Mouse (Mus musculus) G1E-ER4 (cell line): ENCODE measurements around the gene Gm28051. TPM values are rescaled to one million over a fixed set of nuclear protein-coding genes. Genes with fewer than 3 reads are reported as not detected.

ENCODE experiments used
- GATA1 ChIP-seq: IDR thresholded peaks from one replicate; pipeline ENCODE4 v1.8.0; 2012; ENCODE audit warnings: low read length, inconsistent platforms
- polyA plus RNA-seq: library from polyadenylated mRNA; stranded (reverse); fragments of >175 nt; gene quantifications from 2 replicates; pipeline ENCODE4 v1.2.3, GENCODE M21; 2012

The Gm28051 gene
- polyA plus RNA-seq, 1 experiment: 7.3 TPM

DNA sequence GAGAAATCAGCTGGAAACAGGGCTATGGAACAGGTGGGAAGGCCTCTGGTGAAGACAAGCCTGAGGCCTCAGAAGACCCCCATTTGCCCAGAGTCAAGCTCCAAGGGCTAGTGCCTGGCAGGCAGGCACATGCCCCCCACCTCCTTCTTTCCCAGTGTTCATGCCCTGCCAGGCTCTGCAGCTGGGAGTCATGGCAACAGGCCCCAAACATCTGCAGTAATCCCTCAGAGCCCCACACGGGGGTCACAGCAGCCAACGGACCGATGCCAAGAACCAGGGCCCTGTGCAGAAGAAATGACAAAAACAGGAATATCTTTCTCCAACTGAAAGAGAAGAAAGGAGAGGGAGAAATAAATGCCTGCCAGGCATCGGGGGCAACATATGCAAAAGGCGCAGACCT lies 73.6 kb downstream of the Gm28051 start:
- no peak for TF ChIP-seq GATA1

DNA sequence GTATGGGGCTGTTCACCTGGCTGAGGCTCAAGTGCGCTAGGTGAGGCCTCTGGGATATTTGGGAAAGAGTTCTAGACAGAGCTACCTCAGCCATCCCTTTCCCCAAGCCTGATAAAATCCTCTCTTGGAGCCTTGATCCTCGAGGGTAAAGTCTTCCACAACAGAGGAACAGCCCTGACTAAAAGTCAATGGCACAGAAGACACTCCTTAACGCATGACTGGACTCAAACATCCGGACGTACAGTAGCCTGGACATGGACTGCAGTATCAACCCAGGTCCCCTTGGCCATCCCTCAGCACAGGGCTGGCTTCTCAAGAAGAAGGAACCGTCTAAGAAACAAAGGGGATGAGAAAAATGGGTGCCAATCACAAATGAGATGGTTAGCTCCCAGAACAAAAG lies 74.1 kb downstream of the Gm28051 start:
- no peak for TF ChIP-seq GATA1

DNA sequence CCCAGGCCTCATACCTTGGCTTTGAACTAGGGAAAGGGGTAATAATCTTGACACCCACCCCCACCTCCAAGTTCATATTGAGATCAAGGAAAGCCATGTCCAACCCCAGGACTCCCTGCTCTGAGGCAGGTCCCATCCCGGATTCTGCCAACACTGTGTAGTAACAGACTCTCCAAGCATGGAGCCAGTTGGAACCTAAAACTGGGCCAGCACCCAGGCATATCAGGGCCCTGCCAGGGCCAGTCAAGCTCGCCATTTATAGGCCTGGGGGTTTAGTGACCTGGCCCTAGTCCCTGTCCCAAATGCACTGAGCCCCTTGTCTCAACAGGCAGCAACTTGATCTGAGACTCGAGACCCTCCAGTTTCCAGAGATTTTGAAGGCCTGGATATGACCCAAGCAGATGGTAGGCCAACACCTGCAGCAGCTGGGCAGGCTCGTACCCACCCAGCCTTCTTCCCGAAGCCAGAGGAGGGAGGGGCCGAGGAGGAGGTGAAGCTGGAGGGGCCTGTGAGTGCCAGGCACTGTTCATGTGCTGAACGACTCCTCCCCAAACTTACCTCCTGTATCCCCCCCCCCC lies 74.8 kb downstream of the Gm28051 start:
- TF ChIP-seq GATA1: no peak

DNA sequence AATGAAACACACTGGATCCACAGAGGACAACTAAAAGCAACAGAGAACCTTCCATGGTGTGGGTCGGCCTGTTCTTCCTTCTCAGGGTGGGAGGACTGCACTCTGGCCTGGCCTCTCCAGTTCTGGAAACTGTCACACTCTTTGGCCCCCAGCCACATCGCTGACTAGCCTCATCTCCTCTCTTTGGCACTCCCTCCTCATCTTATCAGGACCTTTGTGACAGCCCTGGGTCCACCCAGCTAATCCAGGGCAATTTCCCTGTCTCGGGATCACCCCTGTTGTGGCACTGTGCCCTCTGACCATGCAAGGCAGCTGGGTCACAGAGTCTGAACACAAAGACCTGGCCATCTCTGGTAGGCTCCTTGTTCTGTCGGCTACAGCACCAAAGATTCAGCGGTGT lies 75.5 kb downstream of the Gm28051 start:
- no peak for TF ChIP-seq GATA1

DNA sequence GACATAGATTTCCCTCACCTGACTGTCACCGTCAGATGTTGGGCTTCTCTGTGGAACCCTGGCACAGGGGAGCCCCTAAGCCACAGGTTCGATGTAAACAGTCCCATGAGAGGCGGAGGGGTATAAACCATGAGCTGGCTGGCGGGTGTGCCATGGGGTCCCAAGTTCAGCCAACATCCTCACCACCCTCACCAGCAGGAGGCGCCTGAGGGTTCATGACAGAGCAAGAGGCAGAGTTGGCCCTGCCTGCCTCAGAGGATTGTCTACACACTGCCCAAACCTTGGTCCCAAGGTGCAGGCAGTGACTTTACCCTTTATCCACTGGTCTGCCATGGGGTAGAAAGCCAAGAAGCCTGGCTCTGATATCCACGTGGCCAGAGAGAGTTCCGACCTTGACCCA lies 76.0 kb downstream of the Gm28051 start:
- no peak for TF ChIP-seq GATA1

DNA sequence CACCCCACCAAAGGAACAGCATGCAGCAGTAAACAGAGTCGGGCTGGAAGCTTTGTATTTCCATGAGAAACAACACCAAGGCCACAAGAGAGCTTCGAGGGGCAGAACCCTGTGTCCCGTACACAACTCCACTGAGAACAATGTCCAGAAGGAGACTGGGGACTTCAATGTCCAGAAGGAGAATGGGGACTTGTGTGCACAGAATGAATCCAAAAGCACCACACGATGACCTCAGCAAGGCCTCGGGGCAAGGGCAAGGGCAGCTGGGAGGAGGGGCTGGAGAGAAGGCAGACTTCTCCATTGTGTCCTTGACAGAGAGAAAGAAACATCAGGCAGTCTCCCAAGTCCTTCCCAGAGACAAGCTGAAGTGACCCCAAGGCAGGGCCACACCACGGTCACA lies 78.7 kb downstream of the Gm28051 start:
- TF ChIP-seq GATA1: no peak

DNA sequence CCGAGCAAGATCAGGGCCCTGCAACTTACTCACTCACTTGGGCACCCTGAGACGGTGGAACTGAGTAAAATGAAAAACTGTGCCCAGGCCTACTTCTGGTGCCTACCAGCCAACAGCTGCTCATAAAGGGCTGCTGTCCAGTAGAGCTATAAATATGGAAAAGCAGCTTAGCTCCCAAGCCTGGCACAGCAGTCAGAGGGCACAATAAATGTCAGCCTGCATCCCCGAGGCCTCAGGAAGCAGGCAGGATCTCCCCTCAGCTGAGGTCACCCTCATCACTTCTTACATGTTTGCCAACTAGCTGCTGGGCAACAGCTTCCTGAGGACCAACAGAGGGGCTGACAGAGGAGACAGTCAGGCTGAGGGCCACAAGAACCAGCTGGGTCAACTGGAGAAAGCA lies 80.5 kb downstream of the Gm28051 start:
- no peak for TF ChIP-seq GATA1

DNA sequence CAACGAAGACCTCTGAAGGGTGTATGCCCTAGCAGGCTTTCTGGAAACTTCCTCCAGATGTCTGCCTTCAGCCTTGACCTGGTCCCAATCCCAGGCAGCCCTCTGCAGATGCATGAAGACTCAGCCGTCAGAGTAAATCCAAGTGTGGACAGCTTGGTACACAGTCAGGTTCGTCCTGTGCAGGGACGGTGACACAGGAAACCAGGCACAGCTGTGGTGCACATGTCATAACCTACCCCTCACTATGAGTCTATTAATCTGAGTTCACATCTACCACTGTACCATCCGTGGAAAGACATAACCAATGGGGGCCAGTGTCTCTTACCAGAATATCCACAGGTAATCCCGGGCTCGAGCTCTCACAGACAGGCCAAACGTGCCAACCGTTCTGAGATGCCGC lies 83.0 kb downstream of the Gm28051 start:
- no peak for TF ChIP-seq GATA1

DNA sequence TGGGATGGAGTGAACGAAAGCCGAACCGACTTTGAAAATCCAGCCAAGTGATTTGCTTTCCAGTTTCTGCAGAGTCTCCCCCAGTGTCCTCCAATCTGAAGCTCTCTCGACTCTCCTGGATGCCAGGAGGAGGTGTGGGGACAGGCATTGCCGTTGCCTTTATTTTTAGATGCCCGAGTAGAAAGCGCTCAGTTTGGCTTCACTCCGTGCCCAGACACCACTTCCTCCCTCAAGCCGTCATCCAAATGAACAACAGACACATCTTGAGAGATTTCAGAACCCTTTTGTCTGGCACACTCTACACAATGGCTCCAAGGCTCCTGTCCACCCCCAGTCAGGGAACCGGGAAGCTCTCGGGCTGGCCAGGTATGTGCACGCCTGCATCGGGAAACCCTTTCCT lies 83.4 kb downstream of the Gm28051 start:
- no peak for TF ChIP-seq GATA1

DNA sequence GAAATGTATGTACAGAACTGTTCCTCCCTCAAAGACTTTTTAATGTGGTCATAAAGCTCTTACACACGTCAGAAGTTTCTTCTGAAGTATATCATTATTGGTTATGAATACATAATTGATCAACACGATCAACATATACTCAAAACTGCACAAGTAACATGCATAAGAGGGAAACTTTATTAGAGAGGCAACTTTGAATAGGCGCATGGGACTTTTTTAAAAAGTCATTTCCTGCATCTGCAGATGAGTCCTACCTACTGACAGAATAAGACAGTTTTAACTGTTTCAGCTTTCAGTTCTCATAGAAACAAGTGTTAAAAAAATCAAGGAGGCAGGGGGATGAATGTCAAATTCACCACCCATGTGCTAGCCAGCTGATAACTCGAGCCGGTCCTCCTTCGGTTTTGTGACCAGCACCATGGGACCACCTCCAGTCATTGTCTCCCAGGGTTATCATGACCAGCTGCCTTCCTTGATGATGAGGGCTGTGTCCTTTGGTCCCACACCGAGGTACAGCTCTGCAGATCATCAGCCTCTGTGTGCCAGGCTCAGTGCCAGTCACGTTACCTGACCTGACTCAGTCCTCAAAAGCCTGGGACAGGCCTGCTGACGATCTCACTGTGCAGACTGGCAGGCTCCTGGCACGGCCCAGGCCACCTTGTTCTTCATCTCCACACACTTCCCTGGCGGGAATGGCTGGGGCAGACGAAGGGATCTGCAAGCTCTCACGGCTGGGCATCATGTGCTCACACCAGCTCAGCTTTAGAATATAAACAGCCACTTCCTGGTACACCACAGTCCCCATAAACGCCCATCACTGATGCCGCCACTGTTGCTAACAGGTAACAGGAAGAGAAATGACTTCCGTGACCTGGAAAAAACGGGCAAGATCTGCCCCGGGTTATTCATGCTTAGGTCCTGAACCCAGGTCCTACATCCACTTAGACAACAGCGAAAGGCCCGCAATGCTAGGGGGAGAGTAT lies 84.4 kb downstream of the Gm28051 start:
- no peak for TF ChIP-seq GATA1

DNA sequence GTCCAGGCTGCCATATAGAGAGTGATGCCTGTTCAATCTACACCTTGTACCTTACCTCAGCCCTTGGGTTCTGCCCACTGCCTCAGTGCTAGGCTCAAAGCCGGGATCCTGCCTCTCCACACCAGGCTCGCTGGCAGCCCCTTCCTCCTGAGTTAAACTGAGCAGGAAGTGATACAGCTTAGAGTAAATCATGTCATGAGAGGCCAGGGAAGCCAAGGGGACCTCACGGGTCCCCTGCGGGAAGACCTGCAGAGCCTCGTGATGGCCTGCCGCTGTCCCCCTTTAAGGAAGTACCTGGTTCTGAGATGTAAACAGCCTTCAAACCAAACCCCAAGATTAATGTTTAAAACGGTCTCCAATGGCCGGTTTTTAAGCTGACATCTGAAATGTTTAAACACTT lies 85.4 kb downstream of the Gm28051 start:
- TF ChIP-seq GATA1: no peak

DNA sequence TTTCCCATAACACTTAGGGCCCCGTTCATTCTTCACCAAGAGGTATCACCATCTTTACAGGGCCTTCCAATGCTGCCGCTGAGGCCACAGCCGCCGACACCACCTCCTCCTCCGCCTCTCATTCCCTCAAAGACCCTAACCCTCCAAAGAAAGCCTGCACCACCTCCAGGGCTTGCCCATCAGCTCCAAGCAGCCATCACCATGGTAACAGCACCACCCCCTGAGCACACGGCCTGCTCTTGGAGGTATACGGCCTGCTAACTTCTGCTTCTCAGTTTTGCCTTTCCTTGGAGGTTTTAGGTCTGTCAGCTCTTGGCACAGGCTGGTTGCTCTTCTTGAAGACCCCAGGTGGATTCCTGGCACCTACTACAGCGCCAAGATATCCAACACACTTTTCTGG lies 86.7 kb downstream of the Gm28051 start:
- TF ChIP-seq GATA1: no peak

Other genes with a start within 250 kb of the Gm28051 start
- not detected in 2 replicates for gene Chga, start 202.8 kb downstream of the Gm28051 start, polyA plus RNA-seq
- 3.1 and 5.0 TPM in 2 replicates for gene Itpk1, start 52.8 kb downstream of the Gm28051 start, polyA plus RNA-seq
- gene Moap1, start 14.1 kb downstream of the Gm28051 start, polyA plus RNA-seq: 2.3 and 2.4 TPM in 2 replicates
- 2.0 and 2.9 TPM in 2 replicates for gene Tmem251, start 14.0 kb downstream of the Gm28051 start, polyA plus RNA-seq
- 10.4 and 15.7 TPM in 2 replicates for gene Gon7, start within 50 bp of the Gm28051 start, polyA plus RNA-seq
- 32.6 and 47.1 TPM in 2 replicates for gene Ubr7, start 202 bp upstream of the Gm28051 start, polyA plus RNA-seq
- gene Gm20604, start 907 bp upstream of the Gm28051 start, polyA plus RNA-seq: 3.0 and 3.3 TPM in 2 replicates
- 2.9 and 3.3 TPM in 2 replicates for gene Btbd7, start 120.7 kb upstream of the Gm28051 start, polyA plus RNA-seq
- not detected in 2 replicates for gene Cox8c, start 141.6 kb upstream of the Gm28051 start, polyA plus RNA-seq
- not detected in 2 replicates for gene Unc79, start 191.1 kb upstream of the Gm28051 start, polyA plus RNA-seq